Comparison of ENCODE assay signal across 19 mouse cellular contexts in the genomic region with DNA sequence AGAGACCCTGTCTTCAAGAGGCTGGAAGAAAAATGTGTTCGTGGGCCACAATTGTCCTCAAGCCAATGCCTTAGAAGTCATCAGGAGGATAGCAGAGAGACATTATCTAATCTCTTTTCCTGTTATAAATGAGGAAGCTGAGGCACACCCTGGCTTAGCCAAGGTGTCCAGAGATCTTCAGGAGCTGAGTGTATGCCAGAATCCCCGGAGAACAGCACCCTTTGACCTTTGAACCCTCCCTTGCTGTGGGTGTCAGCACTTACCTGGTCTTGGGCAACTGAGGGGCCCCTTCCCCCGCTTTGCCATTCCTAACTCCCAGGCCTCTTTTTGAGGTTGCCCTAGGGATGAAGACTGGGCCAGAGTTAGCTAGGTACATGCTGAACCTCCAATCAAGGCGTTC. TPM values are rescaled to one million over a fixed set of nuclear protein-coding genes. Genes with fewer than 3 reads are reported as not detected.
DNase-seq lines count a peak whose midpoint lies in the region; ATAC-seq and TF ChIP-seq lines count a peak whose summit lies in the region.
"Had no signal": no experiment of that assay in that cellular context is flagged by ENCODE, and none has a peak within 500 bp of the region (broad histone marks: within the 10 kb centered on the region; RNA-seq: fewer than 3 reads in every experiment).

No protein-coding gene starts in this region.

- H3K4me1 ChIP-seq in heart, embryonic 15.5 days (replicated peaks) = peaks cover 67% of the 10 kb centered on the region
- H3K4me1 ChIP-seq in E14TG2a.4 (replicated peaks; ENCODE audit: low read depth, low read length) = peaks cover 95% of the 10 kb centered on the region
- peaks cover 16 to 31% of the 10 kb centered on the region in 2 experiments for H3K4me1 ChIP-seq in ES-E14 (ENCODE audit: control insufficient read depth in 2 of 2, insufficient read depth in 2 of 2, low read length in 2 of 2, poor library complexity in 1 of 2)
- peaks cover 99% of the 10 kb centered on the region for H3K4me1 ChIP-seq in liver, embryonic 12.5 days

- no peaks in the 10 kb centered on the region for H3K36me3 ChIP-seq in heart, embryonic 15.5 days
- H3K36me3 ChIP-seq in E14TG2a.4 (ENCODE audit: insufficient read depth, low read length) = no peaks in the 10 kb centered on the region
- no peaks in the 10 kb centered on the region for H3K36me3 ChIP-seq in ES-E14 (ENCODE audit: control insufficient read depth, insufficient read depth, low read length, poor library complexity, severe bottlenecking)
- H3K36me3 ChIP-seq in liver, embryonic 12.5 days = no peaks in the 10 kb centered on the region
- H3K36me3 ChIP-seq: midbrain, embryonic 12.5 days had no signal

- no peak for DNase-seq in heart, postnatal 4 days
- DNase-seq in ES-E14 (ENCODE audit: low read depth, low spot score) = no peak
- DNase-seq in adrenal gland, adult 18-20 months (ENCODE audit: low spot score in 2 of 2) = no peak
- DNase-seq in thymus, postnatal 36 days = no peak
- no peak for DNase-seq in layer of hippocampus, adult 9-11 months
- DNase-seq: cerebellum, postnatal 10 days; gastrocnemius, postnatal 36 days; layer of hippocampus, postnatal 36 days; left cerebral cortex, postnatal 4 days; lung, postnatal 14 days; right cerebral cortex, postnatal 14 days; thymus, adult 2 months had no signal

- ATAC-seq in heart, embryonic 15.5 days (replicated peaks; ENCODE audit: insufficient number of reproducible peaks, insufficient read depth, low FRiP score, low read depth) = no peak
- no peak for ATAC-seq in liver, embryonic 12.5 days
- ATAC-seq: CD4-positive, CD25-positive, alpha-beta regulatory T cell, adult 4 months; hindbrain, postnatal 0 days had no signal

- in situ Hi-C loops in ES-E14 (cut with MboI; ENCODE audit: low sequenced_read_pairs in 2 of 2, unreplicated experiment in 2 of 2) = no loop called here

- H3K27me3 ChIP-seq in heart, embryonic 15.5 days = no peaks in the 10 kb centered on the region
- no peaks in the 10 kb centered on the region for H3K27me3 ChIP-seq in E14TG2a.4 (ENCODE audit: insufficient read depth, low read length)
- H3K27me3 ChIP-seq in liver, embryonic 12.5 days (replicated peaks) = no peaks in the 10 kb centered on the region

- WGBS in heart, embryonic 15.5 days = 65% methylated on average over 4 of the region's 4 CpGs
- 46% methylated on average over 4 of the region's 4 CpGs for WGBS in liver, embryonic 12.5 days (ENCODE audit: insufficient replicate concordance)

- H3K9ac ChIP-seq in heart, embryonic 15.5 days = no peak overlapping the region
- H3K9ac ChIP-seq in ES-E14 (ENCODE audit: insufficient read depth, low read depth, low read length, poor library complexity, severe bottlenecking) = no peak overlapping the region; the same call in 1 of the 2 replicates
- peak overlapping the region; percentile 85 for H3K9ac ChIP-seq in liver, embryonic 12.5 days
- H3K9ac ChIP-seq: midbrain, embryonic 12.5 days had no signal

- H3K4me2 ChIP-seq in heart, embryonic 15.5 days = no peak overlapping the region
- peak overlapping the region; percentile 38 for H3K4me2 ChIP-seq in liver, embryonic 12.5 days
- H3K4me2 ChIP-seq: midbrain, embryonic 12.5 days had no signal

- no peak overlapping the region for H3K4me3 ChIP-seq in heart, embryonic 15.5 days
- H3K4me3 ChIP-seq in E14TG2a.4 (replicated peaks; ENCODE audit: low read length) (peak overlapping the region; percentile 17), ES-E14 (ENCODE audit: insufficient read depth in 1 of 2, low read depth in 1 of 2, low read length in 2 of 2, poor library complexity in 1 of 2, severe bottlenecking in 1 of 2) (no peak overlapping the region)
- H3K4me3 ChIP-seq in liver, embryonic 12.5 days = no peak overlapping the region
- H3K4me3 ChIP-seq: erythroblast, embryonic 14.5 days; midbrain, embryonic 12.5 days had no signal

- TF ChIP-seq CTCF in E14TG2a.4 (conservative IDR thresholded peaks at IDR 0.05; ENCODE audit: low read length) = no peak

- no peaks in the 10 kb centered on the region for H3K9me3 ChIP-seq in heart, embryonic 15.5 days (replicated peaks)
- no peaks in the 10 kb centered on the region for H3K9me3 ChIP-seq in E14TG2a.4 (ENCODE audit: low read length)
- no peaks in the 10 kb centered on the region for H3K9me3 ChIP-seq in ES-E14 (ENCODE audit: control insufficient read depth, insufficient read depth, low read depth, low read length)
- H3K9me3 ChIP-seq in liver, embryonic 12.5 days (replicated peaks) = no peaks in the 10 kb centered on the region
- H3K9me3 ChIP-seq: midbrain, embryonic 12.5 days had no signal

- H3K27ac ChIP-seq in heart, embryonic 15.5 days = 0 out of 2 replicates have a peak overlapping the region, but pooled peaks have one; percentile 29
- H3K27ac ChIP-seq in ES-E14 (ENCODE audit: insufficient read depth, low read depth, low read length, poor library complexity, severe bottlenecking) = 0 out of 2 replicates have a peak overlapping the region, but pooled peaks have one; percentile 5
- peak overlapping the region; percentile 99 for H3K27ac ChIP-seq in liver, embryonic 12.5 days
- H3K27ac ChIP-seq: hindbrain, postnatal 0 days; midbrain, embryonic 12.5 days had no signal

TF ChIP-seq in ES-E14, 5 proteins besides CTCF, POLR2A, EP300 and RAD21:
- TF ChIP-seq HCFC1 (IDR thresholded peaks at IDR 0.05; ENCODE audit: borderline replicate concordance, insufficient read depth, low read length) (no peak), CHD2 (IDR thresholded peaks at IDR 0.05; ENCODE audit: low read depth, low read length) (no peak), ZC3H11A (IDR thresholded peaks at IDR 0.05; ENCODE audit: borderline replicate concordance, low read depth, low read length) (no peak), MAFK (IDR thresholded peaks at IDR 0.05; ENCODE audit: insufficient read depth, low read depth, low read length) (no peak), ZNF384 (IDR thresholded peaks at IDR 0.05; ENCODE audit: low read depth, low read length) (no peak)

RNA-seq across cellular contexts. Expression of a gene that starts 49.0 kb away (rescaled TPM):
- polyA plus RNA-seq in heart, embryonic 15.5 days (2015; fragmentation: Nextera tagmentation; extraction: Ambion mirVana) = 17.9 and 18.2 TPM in 2 replicates
- total RNA-seq in heart, postnatal 4 days (2021) = 10 to 100 TPM; 74.0 to 77.0 TPM
- total RNA-seq in ES-E14 (2012; rRNA removed) = 75.3 and 82.0 TPM in 2 replicates
- polyA plus RNA-seq in liver, embryonic 12.5 days (2016; fragmentation: Nextera tagmentation; extraction: Ambion mirVana) = 112 and 114 TPM in 2 replicates
- total RNA-seq in adrenal gland, adult 18-20 months (2021) = 100 to 1,000 TPM; 132 to 171 TPM

Comparison
In these comparisons a context has a peak if more than half of its experiments do, and no peak if none do; other contexts are left out.
1. H3K27ac ChIP-seq: peak in every context shown above with its lines; median percentile 99 in liver, embryonic 12.5 days; 29 in heart, embryonic 15.5 days; 5 in ES-E14.